Mouse (Mus musculus) frontal cortex, adult 2 months (tissue): Measurements from ENCODE around the gene Gatad2b. TPM values are rescaled to one million over a fixed set of nuclear protein-coding genes. Genes with fewer than 3 reads are reported as not detected.
"Not testable (repeated sequence)": the region's sequence is repeated elsewhere in the genome, so short reads cannot be mapped to it uniquely, and the experiment has no call there.

ENCODE experiments used
- DNase-seq, 2 experiments: peaks; one replicate each; pipeline ENCODE4 v3.0.0; 2022; ENCODE audit warnings: low spot score in 1 of 2; ENCODE audit errors: extremely low spot score in 1 of 2
- polyA plus RNA-seq: library from polyadenylated mRNA; depleted of rRNA; stranded (reverse); fragments of >200 nt; gene quantifications from 2 replicates; pipeline ENCODE4 v1.2.3, GENCODE M21; 2012; rRNA removed

Gene Gatad2b
- 33.4 and 38.4 TPM in 2 replicates for polyA plus RNA-seq

DNA sequence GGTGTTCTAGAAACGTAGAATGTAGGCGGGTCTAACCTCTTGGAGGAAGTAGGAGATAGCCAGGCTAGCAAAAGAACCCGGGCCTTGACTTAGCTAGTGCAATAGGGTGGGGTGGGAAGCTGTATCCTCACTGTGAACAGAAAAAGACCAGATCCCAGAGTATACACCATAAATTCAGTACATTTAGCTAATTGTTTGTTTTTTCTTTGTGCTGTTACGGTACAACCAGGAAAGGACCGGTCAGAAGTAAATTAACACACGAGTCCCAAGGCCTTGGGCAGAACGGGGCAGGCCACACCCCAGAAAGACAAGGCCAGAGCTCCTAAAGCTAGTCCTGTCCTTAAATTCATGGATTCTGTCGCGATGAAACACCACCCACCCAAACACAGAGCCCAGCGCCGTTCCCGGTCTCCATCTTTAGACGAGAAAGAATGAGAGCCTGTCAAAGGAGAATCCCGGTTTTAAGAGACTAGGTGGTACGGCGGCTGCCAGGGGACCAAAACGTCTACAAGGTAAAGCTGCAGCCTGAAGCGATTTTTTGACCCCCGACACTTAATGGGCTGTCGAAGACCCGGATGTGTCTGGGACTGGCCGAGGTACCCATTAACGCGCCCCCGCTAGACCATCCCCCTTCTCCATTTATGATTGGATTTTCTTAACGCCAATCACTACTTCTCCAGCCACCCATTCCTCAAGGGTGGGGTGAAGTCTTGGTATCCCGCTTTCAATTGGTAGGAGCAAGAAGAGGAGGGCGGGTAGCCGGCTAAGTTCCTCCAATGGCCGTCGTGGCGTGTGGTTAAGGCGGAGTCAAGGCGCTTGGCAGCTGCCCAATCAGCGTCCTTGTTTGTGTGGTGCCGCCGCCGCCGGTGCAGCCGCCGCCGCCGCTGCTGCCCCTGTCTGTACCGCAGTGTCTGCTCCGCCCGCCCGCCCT is at the start of gene Gatad2b:
Gene Gatad2b, plus strand, starts transcription at position 834 of the 931 bp plus-strand sequence.
- peak; percentile 100 for DNase-seq

DNA sequence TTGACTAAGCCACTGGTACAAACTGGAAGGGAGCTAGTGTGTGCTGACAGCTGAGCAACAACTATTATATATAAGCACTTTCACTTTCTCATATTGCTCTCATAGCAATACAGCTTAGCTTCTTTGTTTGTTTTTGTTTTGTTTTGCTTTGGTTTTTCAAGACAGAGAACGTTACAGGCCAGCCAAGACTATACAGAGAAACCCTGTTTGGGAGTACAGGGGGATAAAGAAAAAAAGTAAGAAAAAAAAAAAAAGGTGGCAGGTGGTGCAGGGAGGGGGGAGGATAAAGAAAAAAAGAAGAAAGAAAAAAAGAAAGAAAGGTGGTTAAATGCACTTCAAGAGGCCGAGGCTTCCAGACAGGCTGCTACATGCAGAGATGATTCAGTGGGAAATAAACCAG is 47.6 kb upstream of the Gatad2b start:
- no peak for DNase-seq

DNA sequence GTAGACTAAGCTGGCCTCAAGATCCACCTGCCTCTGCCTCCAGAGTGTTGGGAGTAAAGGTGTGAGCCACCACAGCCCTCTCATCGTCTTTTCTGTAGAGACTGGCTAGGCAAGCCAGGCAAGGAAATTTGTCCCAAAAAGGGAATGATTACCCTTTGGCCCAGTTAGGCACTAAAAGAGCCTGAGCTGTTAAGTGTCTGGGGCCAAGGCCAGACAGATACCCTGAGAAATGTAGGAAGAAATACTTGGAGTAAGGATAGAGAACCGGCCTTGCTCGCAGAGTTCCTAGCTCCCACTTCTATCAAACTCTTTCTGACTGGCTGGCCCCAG is 45.4 kb upstream of the Gatad2b start:
- no peak for DNase-seq

DNA sequence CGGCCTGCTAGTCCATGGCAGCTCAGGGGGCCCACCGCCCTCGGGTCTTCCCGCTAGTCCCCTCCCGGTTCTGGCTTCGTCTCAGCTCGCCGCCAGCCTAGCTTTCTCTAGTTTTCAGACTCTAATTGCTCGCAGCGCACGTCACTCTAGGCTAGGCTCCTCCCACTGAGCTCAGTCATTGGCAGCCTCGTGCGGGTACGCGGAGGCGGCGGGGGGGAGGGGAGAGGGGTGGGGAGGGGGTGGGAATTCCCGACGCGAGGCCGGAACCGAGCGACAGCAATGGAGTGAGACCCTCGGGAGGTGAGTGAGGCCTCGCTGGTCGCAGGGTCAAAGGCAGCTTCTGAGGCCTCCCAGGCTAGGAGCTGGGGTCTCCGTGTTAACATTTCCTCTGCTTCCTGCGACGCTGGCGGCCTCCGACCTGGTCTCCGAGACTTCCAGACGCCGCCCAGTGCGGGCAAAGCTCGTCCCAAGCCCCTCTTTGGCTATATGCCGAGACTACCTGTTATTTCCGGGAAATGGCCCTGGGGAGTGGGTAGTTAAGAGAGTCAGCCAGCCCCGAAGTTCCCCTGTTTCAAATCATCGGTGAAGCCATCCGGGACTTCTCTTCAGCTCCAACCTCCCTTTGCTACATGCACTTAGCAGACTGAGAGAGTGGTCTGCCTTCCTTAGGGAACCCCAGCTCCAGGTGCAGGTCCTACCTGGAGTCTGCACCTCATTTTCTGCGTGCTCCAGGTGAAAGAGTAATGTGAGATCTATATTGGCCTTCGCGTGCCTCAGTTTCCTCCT is 44.8 kb upstream of the Gatad2b start, which contains the start of gene Slc39a1:
Gene Slc39a1, plus strand, starts transcription at position 213 of the 786 bp plus-strand sequence.
- peak; percentile 92 to 94 for DNase-seq

DNA sequence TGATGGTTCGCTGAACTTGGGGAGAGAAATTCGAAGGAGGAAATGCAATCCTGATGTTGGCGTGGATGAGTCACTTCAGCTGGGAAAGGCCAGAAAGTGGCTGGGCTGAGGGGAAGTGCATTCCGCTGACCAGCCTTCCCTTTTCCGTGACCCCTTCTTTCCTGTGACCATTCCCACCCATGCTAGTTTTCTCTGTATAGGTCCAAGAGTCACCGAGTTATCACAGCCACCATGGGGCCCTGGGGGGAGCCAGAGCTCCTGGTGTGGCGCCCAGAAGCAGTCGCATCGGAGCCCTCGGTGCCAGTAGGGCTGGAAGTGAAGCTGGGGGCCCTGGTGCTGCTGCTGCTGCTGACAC is 44.3 kb upstream of the Gatad2b start:
- DNase-seq, result no peak

DNA sequence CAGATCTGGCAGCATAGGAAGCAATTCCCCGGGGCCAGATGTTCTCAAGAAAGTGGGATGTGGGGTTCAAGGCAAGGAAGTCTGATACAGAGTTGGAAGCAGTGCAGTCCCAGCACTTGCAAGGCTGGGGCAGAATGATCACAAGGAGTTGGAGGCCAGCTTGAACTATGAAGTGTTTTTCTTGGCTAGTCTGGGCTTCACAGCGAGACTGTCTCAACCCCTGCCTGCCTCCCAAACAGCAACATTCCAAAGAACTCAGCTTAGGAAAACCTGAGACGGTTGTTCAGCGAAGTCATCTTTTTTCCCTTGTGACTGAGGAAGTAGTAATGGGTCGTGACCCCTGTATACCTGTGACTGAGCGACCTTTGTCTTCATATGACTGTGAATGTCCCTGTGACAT is 42.2 kb upstream of the Gatad2b start:
- DNase-seq, result no peak

DNA sequence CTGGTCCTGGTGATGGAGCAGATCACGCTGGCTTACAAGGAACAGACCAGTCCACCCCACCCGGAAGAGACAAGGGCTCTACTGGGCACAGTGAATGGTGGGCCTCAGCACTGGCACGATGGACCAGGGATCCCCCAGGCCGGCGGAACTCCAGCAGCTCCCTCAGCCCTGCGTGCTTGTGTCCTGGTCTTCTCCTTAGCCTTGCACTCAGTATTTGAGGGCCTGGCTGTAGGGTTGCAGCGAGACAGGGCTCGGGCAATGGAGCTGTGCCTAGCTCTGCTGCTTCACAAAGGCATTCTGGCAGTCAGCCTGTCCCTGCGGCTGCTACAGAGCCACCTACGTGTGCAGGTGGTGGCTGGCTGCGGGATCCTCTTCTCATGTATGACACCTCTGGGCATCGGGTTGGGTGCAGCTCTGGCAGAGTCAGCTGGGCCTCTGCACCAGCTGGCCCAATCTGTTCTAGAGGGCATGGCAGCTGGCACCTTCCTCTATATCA is 41.2 kb upstream of the Gatad2b start:
- not testable (repeated sequence) for DNase-seq

DNA sequence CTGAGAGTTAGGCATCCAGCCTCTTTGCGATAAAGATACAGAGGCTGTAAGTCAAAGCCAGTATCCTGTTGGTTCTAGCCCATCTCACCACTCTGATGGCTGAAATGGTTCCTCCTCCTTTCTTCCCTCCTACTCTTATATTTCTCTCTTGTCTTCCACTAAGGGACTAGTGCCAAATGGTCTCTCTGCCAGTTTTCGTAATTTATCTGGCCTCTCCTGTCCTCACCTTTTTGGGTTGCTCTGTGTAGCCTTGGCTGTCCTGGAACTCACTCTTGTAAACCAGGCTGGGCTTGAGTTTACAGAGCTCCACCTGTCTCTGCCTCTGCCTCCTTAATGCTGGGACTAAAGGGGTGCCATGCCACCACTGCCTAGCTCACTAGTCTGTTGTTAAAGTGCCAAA is 40.3 kb upstream of the Gatad2b start:
- not testable (repeated sequence) for DNase-seq

DNA sequence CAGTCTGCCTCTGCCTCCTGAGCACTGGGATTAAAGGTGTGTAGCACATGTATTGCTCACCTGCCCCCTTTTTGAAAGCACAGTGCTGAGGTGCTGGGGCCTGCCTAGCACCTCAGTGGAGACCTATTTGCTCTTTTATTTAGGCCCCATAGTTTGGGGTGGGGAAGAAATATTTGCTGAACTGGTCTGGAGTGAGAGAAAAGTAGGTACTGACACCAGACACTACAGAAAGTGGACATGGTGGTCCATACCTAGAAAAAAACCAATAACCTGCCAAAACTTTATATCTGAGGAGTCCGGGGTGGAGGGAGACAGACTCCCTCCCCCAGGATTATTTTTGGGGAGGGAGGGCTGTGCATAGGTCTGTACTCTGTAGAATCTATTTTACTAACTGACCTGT is 39.8 kb upstream of the Gatad2b start:
- not testable (repeated sequence) for DNase-seq

DNA sequence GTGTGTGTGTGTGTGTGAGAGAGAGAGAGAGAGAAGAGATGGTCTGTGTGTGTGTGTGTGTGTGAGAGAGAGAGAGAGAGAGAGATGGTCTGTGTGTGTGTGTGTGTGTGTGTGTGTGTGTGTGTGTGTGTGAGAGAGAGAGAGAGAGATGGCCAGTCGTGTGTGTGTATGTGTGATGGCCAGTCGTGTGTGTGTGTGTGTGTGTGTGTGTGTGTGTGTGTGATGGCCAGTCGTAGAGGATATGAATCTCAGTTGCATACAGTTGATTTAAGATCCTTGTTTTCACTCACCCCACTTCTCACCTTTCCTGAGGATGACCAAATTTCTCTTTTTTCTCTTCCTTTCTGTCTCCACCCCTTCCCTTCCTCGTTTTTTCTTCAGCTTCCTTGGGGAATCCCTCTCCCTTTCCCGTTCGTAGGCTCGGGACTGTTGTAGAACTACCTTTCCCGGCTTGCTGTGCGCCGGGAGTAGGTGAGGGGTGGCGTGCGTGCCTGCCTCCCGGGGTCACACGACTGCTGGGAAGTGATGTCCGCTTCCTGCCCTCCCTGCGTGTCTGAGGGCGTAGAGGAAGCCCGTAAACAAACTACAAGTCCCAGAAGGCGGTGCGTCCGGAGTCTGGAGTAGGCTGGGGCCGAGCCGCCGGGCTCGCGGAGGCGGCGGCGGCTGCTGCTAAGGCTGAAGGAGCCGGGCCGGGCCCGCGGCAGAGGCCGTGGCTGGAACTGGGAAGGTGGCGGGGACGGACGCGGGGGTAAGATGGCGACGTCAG is 39.1 kb upstream of the Gatad2b start, which contains the start of gene Crtc2:
Gene Crtc2, plus strand, starts transcription at position 511 of the 766 bp plus-strand sequence.
- DNase-seq, result peak; percentile 97 to 98

DNA sequence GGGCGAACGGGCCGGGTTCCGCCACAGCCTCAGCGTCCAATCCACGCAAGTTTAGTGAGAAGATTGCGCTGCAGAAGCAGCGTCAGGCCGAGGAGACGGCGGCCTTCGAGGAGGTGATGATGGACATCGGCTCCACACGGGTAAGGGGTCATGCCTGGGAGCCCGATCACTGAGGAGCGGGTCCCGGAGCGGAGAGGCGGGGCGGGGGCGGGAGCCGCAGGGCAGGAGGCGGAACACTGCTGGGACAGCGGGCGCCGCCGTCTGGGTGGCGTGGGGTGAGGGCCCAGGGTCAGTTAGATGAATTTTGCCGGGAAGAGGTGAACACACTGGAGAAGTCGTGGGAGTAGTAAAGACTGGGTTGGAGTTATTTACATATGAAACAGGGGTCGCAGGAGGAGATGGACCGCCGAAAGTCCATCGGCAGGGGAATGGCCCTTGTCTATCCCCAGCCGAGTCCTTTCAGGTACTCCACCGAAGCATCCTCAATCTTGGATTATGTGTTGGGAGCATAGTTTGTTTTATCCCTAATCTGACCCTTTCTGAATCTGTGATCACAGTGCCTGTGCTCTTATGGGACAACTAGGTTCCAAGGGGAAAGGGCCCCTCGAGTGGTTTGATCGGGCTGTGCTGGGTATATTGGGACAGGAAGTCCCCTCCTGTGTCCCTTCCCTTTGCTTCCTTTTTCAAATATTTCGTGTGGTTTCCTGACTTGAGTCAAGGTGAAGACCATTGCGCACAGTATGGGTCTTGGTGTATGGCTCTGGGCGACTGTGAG is 38.4 kb upstream of the Gatad2b start:
- no peak for DNase-seq

DNA sequence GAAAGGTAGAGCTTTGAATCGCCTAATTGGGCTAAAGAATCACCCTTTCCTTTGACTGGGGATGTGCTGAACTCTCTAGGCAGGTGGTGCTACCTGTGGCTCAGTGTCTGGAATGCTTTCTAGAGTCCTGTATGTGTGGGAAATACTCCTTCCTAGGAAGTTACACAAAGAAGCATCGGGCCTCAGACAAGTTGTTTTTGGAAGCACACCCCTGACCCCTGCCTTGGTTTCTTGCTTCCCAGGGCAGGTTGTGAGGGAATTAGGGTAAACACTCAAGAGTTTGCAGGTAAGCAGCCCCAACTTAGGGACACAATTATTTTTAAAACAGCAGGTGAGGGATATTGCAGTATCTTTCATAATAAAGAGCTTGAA is 37.8 kb upstream of the Gatad2b start:
- no peak for DNase-seq

DNA sequence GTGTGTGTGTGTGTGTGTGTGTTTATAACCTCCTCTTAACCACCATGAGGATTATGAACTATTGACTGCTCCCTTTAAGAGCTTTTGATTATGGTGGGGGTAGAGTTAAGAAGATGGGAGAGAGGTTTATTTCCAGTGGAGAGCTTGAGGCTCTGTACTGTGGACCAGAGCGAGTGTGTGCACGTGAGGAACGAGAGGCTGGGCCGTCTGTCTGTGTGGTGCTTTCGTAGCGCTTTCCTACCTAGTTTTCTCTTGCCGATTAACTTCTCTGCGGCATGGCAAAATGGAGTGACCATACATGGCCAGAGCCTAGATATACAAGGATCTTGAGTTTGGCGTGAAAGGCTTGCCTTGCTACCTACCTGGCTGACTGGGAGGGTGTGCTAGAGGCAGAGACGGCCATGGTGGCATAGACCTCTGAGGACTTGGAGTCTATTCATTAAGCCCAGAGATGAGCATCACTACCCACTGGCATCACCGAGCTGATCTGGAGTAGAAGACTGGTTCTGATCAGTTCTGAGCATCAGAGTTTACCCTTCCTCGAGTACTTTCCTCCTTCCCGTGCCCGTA is 37.1 kb upstream of the Gatad2b start:
- no peak for DNase-seq

DNA sequence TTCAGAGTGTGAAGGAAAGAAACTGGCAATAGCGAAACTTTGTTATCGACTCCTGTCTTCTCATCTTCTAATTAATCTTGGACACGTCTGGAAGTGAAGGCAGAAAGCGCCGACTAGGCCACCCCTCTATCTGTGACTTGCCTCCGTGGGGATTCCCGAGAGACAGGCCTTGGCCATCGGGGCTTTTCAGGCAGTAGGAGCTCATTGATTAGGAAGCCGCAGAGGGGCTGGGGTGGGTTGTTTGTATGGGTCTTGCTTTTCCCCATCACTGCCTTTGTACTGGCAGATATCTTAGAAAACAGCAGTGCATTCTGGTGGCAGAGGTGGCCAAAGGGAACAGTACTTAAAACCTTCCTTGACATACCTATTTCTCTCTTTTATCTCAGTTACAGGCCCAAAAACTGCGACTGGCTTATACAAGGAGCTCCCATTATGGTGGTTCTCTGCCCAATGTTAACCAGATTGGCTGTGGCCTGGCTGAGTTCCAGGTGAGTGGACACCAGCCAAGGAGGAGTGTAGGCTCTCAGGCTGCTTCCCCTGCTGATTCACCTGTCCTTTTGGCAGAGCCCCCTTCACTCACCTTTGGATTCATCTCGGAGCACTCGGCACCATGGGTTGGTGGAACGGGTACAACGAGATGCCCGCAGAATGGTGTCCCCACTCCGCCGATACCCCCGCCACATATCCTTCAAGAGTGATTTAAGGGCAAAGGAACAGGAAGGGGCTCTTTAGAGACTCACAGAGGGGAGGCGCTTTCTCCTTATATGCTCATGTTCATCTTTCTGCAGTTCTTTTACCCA is 36.0 kb upstream of the Gatad2b start:
- no peak for DNase-seq

DNA sequence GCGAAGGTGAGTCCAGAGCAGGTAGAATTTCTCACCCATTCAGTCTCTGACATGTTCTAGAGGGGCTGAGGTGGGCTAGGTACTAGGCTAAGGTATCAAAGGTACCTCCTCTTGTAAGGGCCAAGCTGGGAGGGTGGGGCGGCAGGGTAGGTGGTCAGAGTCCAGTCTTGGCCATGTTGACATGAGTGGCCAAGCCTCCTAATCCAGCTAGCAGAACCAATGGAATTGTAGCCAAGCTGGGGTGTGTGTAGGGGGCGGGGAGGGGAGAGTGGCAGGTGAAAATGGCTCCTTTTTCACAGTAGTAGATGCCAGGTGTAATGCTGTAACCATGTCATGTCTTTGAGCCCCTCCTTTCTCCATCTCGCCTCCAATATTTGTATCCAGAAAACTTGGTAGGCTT is 34.5 kb upstream of the Gatad2b start:
- no peak for DNase-seq

DNA sequence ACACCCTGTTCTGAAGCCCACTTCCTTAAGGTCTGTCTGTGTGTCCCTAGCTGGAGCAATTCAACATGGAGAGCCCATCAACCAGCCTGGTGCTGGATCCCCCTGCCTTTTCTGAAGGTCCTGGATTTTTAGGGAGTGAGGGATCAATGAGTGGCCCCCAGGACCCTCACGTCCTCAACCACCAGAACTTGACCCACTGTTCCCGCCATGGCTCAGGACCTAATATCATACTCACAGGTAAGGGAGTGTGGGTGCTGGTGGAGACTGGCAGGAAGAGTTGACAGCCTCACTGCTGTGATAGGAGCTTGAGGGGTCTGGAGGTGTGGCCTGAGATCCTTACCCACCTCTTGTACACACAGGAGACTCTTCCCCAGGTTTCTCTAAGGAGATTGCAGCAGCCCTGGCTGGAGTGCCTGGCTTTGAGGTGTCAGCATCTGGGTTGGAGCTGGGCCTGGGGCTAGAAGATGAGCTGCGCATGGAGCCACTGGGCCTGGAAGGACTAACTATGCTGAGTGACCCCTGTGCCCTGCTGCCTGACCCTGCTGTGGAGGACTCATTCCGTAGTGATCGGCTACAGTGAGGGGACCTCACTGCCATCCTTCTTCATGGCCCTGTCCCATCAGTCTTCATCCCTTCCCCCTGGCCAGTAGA is 29.7 kb upstream of the Gatad2b start:
- no peak for DNase-seq

DNA sequence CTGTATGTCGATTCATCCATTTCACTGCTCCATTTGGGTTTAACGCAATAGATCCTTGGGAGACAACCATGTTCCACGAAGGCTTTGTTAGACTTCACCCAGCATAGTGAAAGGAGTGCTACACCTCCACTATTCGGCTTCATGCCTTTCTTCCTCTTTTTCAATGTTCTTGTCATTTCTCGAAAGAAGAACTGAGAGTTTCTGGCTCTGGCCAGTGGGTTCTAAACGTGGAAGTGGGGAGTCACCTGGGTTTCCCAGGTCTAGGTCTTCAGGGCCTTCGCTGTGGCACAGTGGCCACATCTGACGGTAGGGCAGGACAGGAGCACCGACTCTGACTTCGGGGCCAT is 28.3 kb upstream of the Gatad2b start:
- no peak for DNase-seq
